Mouse (Mus musculus) heart, embryonic 14.5 days (tissue): ENCODE data around the gene Cdh13. TPM values are rescaled to one million over a fixed set of nuclear protein-coding genes. Genes with fewer than 3 reads are reported as not detected.

ENCODE experiments used
- ATAC-seq: fragments of 200-750 bp; cut with Nextera tagmentation; 2 replicates; pipeline ENCODE4 v1.8.0; 2017; ENCODE audit warnings: low read depth, moderate TSS enrichment; ENCODE audit not compliant: insufficient number of reproducible peaks, insufficient read depth, low FRiP score
- H3K27ac ChIP-seq, 2 experiments: fragments of 200-500 bp in 1 of 2; fragments of 300-500 bp in 1 of 2; sonication (generic) in 1 of 2; replicated peaks in 1 of 2; 2 replicates each; pipeline ENCODE4 v1.5.1; 2012 to 2014; ENCODE audit warnings: low read depth in 2 of 2, low read length in 2 of 2, control low read depth in 1 of 2, mild to moderate bottlenecking in 1 of 2, mixed read lengths in 1 of 2; ENCODE audit not compliant: control insufficient read depth in 1 of 2, insufficient read depth in 1 of 2
- H3K27me3 ChIP-seq: fragments of 300-500 bp; sonication (generic); 2 replicates; pipeline ENCODE4 v1.6.1; 2014; ENCODE audit warnings: mild to moderate bottlenecking, low read length, control low read depth; ENCODE audit not compliant: control insufficient read depth, insufficient read depth
- H3K36me3 ChIP-seq: fragments of 300-500 bp; sonication (generic); 2 replicates; pipeline ENCODE4 v1.6.1; 2014; ENCODE audit warnings: mild to moderate bottlenecking, control low read depth, low read length, mixed read lengths; ENCODE audit not compliant: control insufficient read depth, insufficient read depth
- H3K4me1 ChIP-seq, 2 experiments: fragments of 200-500 bp in 1 of 2; fragments of 300-500 bp in 1 of 2; sonication (generic) in 1 of 2; 2 replicates each; pipeline ENCODE4 v1.6.1; 2012 to 2014; ENCODE audit warnings: low read length in 2 of 2, control low read depth in 1 of 2, mixed read lengths in 1 of 2; ENCODE audit not compliant: control insufficient read depth in 2 of 2, insufficient read depth in 2 of 2
- H3K4me2 ChIP-seq: fragments of 300-500 bp; sonication (generic); 2 replicates; pipeline ENCODE4 v1.6.1; 2014; ENCODE audit warnings: mild to moderate bottlenecking, low read length
- H3K4me3 ChIP-seq, 2 experiments: fragments of 200-500 bp in 1 of 2; fragments of 300-500 bp in 1 of 2; sonication (generic) in 1 of 2; 2 replicates each; pipeline ENCODE4 v1.5.1; 2012 to 2014; ENCODE audit warnings: low read length in 2 of 2, mild to moderate bottlenecking in 2 of 2, control low read depth in 1 of 2, low read depth in 1 of 2, moderate library complexity in 1 of 2; ENCODE audit not compliant: control insufficient read depth in 1 of 2, insufficient read depth in 1 of 2
- H3K9ac ChIP-seq: fragments of 300-500 bp; sonication (generic); 2 replicates; pipeline ENCODE4 v1.6.1; 2014; ENCODE audit warnings: mild to moderate bottlenecking, low read length
- H3K9me3 ChIP-seq: fragments of 300-500 bp; sonication (generic); 2 replicates; pipeline ENCODE4 v1.6.1; 2016; ENCODE audit warnings: low read length, control low read depth; ENCODE audit not compliant: control insufficient read depth
- WGBS: fragments of 180-500 bp; shearing (Covaris S2); extraction: QIAGEN DNeasy Blood & Tissue Kit; methylation state at CpG from one replicate; pipeline ENCODE4 v1.1.7; 2014; 5-methylcytosine and 5-hydroxymethylcytosine counted together
- polyA plus RNA-seq: library from polyadenylated mRNA; unstranded; fragments of >200 nt; fragmentation: Nextera tagmentation; extraction: Ambion mirVana; gene quantifications from 2 replicates; pipeline ENCODE4 v1.2.1, GENCODE M21; 2014

Gene Cdh13
- polyA plus RNA-seq, 1 experiment from 2014 or later, result 94.9 TPM

GRCm38 (mm10) chr8:118380058-118380457 is 96.5 kb downstream of the Cdh13 start:
- H3K4me3 ChIP-seq, result no peak overlapping the region
- no peak for ATAC-seq
- H3K27ac ChIP-seq, result peak overlapping the region; percentile 87
- H3K4me2 ChIP-seq, result no peak overlapping the region
- H3K4me1 ChIP-seq, result peaks cover 38 to 49% of the 10 kb centered on the region in 2 experiments
- no peaks in the 10 kb centered on the region for H3K36me3 ChIP-seq
- H3K27me3 ChIP-seq, result no peaks in the 10 kb centered on the region
- H3K9me3 ChIP-seq, result no peaks in the 10 kb centered on the region
- no peak overlapping the region for H3K9ac ChIP-seq
- WGBS, result 56% methylated on average over 8 of the region's 8 CpGs

GRCm38 (mm10) chr8:118380782-118381181 is 97.2 kb downstream of the Cdh13 start:
- Histone ChIP-seq H3K27ac (peak overlapping the region; percentile 57 to 87; a peak in 3 of 4 replicates), H3K9ac (no peak overlapping the region), H3K4me1 (peaks cover 38 to 49% of the 10 kb centered on the region in 2 experiments), H3K4me2 (peak overlapping the region; percentile 9; the same call in 1 of the 2 replicates), H3K9me3 (no peaks in the 10 kb centered on the region), H3K27me3 (no peaks in the 10 kb centered on the region), H3K4me3 (no peak overlapping the region), H3K36me3 (no peaks in the 10 kb centered on the region)
- ATAC-seq, result no peak
- 39% methylated on average over 9 of the region's 9 CpGs for WGBS

GRCm38 (mm10) chr8:118381641-118382040 is 98.1 kb downstream of the Cdh13 start:
- H3K36me3 ChIP-seq, result no peaks in the 10 kb centered on the region
- no peak overlapping the region for H3K4me3 ChIP-seq
- no peaks in the 10 kb centered on the region for H3K9me3 ChIP-seq
- no peak overlapping the region for H3K27ac ChIP-seq
- ATAC-seq, result no peak
- peaks cover 37 to 43% of the 10 kb centered on the region in 2 experiments for H3K4me1 ChIP-seq
- H3K9ac ChIP-seq, result no peak overlapping the region
- 92% methylated on average over 7 of the region's 7 CpGs for WGBS
- H3K4me2 ChIP-seq, result no peak overlapping the region
- no peaks in the 10 kb centered on the region for H3K27me3 ChIP-seq

GRCm38 (mm10) chr8:118384314-118384713 is 100.8 kb downstream of the Cdh13 start:
- H3K4me2 ChIP-seq, result no peak overlapping the region
- 70% methylated on average over 5 of the region's 5 CpGs for WGBS
- H3K27ac ChIP-seq, result no peak overlapping the region
- no peak overlapping the region for H3K4me3 ChIP-seq
- H3K9ac ChIP-seq, result no peak overlapping the region
- ATAC-seq, result no peak
- H3K36me3 ChIP-seq, result no peaks in the 10 kb centered on the region
- H3K9me3 ChIP-seq, result no peaks in the 10 kb centered on the region
- H3K4me1 ChIP-seq, result peaks cover 19 to 20% of the 10 kb centered on the region in 2 experiments
- H3K27me3 ChIP-seq, result no peaks in the 10 kb centered on the region

- WGBS, result 68% methylated on average over 3 of the region's 3 CpGs
- Histone ChIP-seq H3K4me2 (no peak overlapping the region), H3K27ac (no peak overlapping the region), H3K4me3 (no peak overlapping the region), H3K27me3 (no peaks in the 10 kb centered on the region), H3K36me3 (no peaks in the 10 kb centered on the region), H3K9me3 (0 out of 2 replicates have a peak, but pooled peaks cover 3% of the 10 kb centered on the region), H3K4me1 (no peaks in the 10 kb centered on the region; a peak in 1 of 4 replicates), H3K9ac (no peak overlapping the region)
- ATAC-seq, result no peak
These were observed 105.9 kb downstream of the Cdh13 start for GRCm38 (mm10) chr8:118389456-118389855.

- Histone ChIP-seq H3K4me1 (peaks cover 0 to 4% of the 10 kb centered on the region in 2 experiments; a peak in 2 of 4 replicates), H3K36me3 (no peaks in the 10 kb centered on the region), H3K9ac (no peak overlapping the region), H3K27me3 (no peaks in the 10 kb centered on the region), H3K9me3 (0 out of 2 replicates have a peak, but pooled peaks cover 3% of the 10 kb centered on the region), H3K4me2 (no peak overlapping the region), H3K4me3 (no peak overlapping the region), H3K27ac (peak overlapping the region; percentile 11 to 71)
- ATAC-seq, result peak; percentile 74
- 60% methylated on average over 7 of the region's 7 CpGs for WGBS
These were observed 110.5 kb downstream of the Cdh13 start for GRCm38 (mm10) chr8:118393909-118394650.

GRCm38 (mm10) chr8:118395178-118395577 is 111.6 kb downstream of the Cdh13 start:
- H3K27ac ChIP-seq, result 0 out of 4 replicates have a peak overlapping the region, but pooled peaks have one; percentile 8 to 11
- H3K9me3 ChIP-seq, result 0 out of 2 replicates have a peak, but pooled peaks cover 1% of the 10 kb centered on the region
- H3K4me3 ChIP-seq, result no peak overlapping the region
- no peak overlapping the region for H3K9ac ChIP-seq
- no peaks in the 10 kb centered on the region for H3K36me3 ChIP-seq
- peaks cover 0 to 4% of the 10 kb centered on the region in 2 experiments; a peak in 2 of 4 replicates for H3K4me1 ChIP-seq
- WGBS, result 71% methylated on average over 4 of the region's 4 CpGs
- H3K4me2 ChIP-seq, result no peak overlapping the region
- H3K27me3 ChIP-seq, result no peaks in the 10 kb centered on the region
- no peak for ATAC-seq
